Mouse (Mus musculus): Measurements from ENCODE around the gene Ces1c. TPM values are rescaled to one million over a fixed set of nuclear protein-coding genes. Genes with fewer than 3 reads are reported as not detected.

Ces1c gene
- 3.5 and 3.6 TPM in 2 replicates for polyA plus RNA-seq (2015; fragmentation: Nextera tagmentation; extraction: Ambion mirVana)

DNA sequence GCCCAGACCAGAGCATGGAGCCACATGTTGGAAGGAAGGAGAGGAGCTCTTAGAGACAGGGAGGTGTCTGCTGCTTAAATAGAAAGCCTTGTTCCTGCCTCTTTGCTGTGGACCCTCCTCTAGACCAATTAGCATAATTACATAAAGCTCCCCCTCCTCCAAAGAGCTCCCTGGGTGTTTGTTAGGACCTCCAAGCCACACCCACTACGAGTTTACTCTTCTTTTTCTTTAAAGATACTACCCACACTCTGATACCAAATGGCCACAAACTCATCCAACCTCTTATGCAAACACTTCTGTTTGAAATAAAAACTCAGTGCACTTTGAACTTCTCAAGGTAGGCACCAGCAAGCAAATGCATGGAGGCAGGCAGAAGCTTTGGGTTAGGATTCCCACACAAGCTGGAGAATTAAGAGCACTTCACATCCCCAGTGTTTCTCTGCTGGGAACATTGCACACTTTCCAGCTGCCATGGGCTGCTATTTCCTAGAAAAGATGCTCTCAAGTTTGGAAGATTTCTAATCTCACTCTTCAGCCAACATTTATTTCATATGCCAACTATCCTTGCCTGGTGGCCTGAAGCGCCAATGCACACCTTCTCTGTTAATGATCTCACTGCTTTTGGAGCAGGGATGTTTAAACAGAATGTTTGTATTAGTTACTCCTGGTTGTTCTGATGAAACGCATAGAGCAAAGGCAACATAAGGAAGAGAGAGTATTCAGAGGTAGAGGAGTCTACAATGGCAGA is at the start of gene Ces1c:
Gene Ces1c, minus strand, starts transcription at position 51 of the 748 bp plus-strand sequence.

DNA sequence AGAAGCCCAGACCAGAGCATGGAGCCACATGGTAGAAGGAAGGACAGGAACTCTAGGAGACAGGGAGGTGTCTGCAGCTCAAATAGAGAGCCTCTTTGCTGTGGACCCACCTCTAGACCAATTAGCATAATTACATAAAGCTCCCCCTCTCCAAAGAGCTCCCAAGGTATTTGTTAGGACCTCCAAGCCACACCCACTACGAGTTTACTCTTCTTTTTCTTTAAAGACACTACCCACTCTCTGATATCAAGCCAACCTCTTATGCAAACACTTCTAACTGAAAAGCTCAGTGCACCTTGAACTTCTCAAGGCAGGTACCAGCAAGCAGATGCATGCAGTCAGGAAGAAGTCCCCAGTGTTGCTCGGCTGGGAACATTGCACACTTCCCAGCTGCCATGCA is 51.2 kb downstream of the Ces1c start, which contains the start of gene Ces1b:
Gene Ces1b, minus strand, starts transcription at position 131 of the 400 bp plus-strand sequence.

Other genes with a start within 250 kb of the Ces1c start
- gene Capns2, start 229.9 kb downstream of the Ces1c start, polyA plus RNA-seq (2015; fragmentation: Nextera tagmentation; extraction: Ambion mirVana), result 0.58 TPM in 1 of 2 replicates, not detected in the other
- gene Slc6a2, start 171.2 kb downstream of the Ces1c start, polyA plus RNA-seq (2015; fragmentation: Nextera tagmentation; extraction: Ambion mirVana), result 15.7 and 63.4 TPM in 2 replicates
- not detected in 2 replicates for gene Ces1a, start 83.1 kb downstream of the Ces1c start, polyA plus RNA-seq (2015; fragmentation: Nextera tagmentation; extraction: Ambion mirVana)
- gene Ces1b, start 51.3 kb downstream of the Ces1c start, polyA plus RNA-seq (2015; fragmentation: Nextera tagmentation; extraction: Ambion mirVana), result not detected in 2 replicates
- gene Ces1d, start 66.6 kb upstream of the Ces1c start, polyA plus RNA-seq (2015; fragmentation: Nextera tagmentation; extraction: Ambion mirVana), result 3.9 and 7.5 TPM in 2 replicates
- gene Ces1e, start 98.3 kb upstream of the Ces1c start, polyA plus RNA-seq (2015; fragmentation: Nextera tagmentation; extraction: Ambion mirVana), result 0.12 and 0.13 TPM in 2 replicates
- 0.11 and 0.14 TPM in 2 replicates for gene Ces1f, start 148.5 kb upstream of the Ces1c start, polyA plus RNA-seq (2015; fragmentation: Nextera tagmentation; extraction: Ambion mirVana)
- 0.08 and 0.11 TPM in 2 replicates for gene Ces1g, start 206.0 kb upstream of the Ces1c start, polyA plus RNA-seq (2015; fragmentation: Nextera tagmentation; extraction: Ambion mirVana)
- not detected in 2 replicates for gene Ces1h, start 248.4 kb upstream of the Ces1c start, polyA plus RNA-seq (2015; fragmentation: Nextera tagmentation; extraction: Ambion mirVana)